Mouse (Mus musculus): Measurements from ENCODE around the gene Ndufaf2. TPM values are rescaled to one million over a fixed set of nuclear protein-coding genes. Genes with fewer than 3 reads are reported as not detected.

The Ndufaf2 gene
- total RNA-seq, 1 experiment, result 41.1 TPM

DNA sequence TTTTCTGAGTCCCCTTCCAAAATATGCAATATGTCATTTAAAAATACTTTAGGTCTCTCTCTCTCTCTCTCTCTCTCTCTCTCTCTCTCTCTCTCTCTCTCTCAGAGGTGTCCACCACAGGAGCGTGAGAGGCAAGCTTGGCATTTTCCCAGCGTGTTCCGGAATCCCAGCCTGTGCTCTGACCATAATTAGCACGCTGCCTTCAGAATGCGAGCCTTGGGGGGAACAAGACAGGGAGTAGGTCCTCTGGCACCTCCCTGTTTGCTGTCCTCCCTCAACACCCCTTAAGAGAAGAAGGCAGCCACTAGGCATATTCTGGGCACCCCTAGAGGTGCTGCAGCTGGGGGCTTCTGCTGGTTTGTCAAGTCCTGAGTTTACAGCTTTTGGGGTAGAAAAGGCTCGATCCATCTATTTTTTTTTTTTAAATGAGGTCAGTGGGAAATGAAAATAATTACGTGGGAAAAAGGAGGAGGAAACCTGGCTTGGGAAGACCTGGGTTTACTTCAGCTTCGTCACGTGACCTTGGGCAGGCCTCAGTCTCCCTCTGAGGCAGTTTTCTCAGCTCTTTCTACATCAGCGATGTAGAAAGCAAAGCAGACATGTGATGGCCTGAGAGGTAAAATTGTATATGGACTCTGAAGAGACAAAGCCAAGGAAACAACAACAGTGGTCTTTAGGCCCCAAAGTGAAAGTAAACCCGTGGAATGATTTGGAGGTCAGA is 187.8 kb downstream of the Ndufaf2 start:
- no peak for DNase-seq (ENCODE audit: low read depth, low spot score)
- TF ChIP-seq MAFK (IDR thresholded peaks at IDR 0.05; ENCODE audit: insufficient read depth, low read depth, low read length) (no peak), ZNF384 (IDR thresholded peaks at IDR 0.05; ENCODE audit: low read depth, low read length) (no peak), CHD2 (IDR thresholded peaks at IDR 0.05; ENCODE audit: low read depth, low read length) (no peak), HCFC1 (IDR thresholded peaks at IDR 0.05; ENCODE audit: borderline replicate concordance, insufficient read depth, low read length) (no peak), ZC3H11A (IDR thresholded peaks at IDR 0.05; ENCODE audit: borderline replicate concordance, low read depth, low read length) (no peak)
- in situ Hi-C loops (cut with MboI; ENCODE audit: low sequenced_read_pairs in 2 of 2, unreplicated experiment in 2 of 2), result no loop called here
- Histone ChIP-seq H3K9ac (ENCODE audit: insufficient read depth, low read depth, low read length, poor library complexity, severe bottlenecking) (no peak overlapping the region), H3K36me3 (ENCODE audit: control insufficient read depth, insufficient read depth, low read length, poor library complexity, severe bottlenecking) (no peaks in the 10 kb centered on the region), H3K4me1 (ENCODE audit: control insufficient read depth in 2 of 2, insufficient read depth in 2 of 2, low read length in 2 of 2, poor library complexity in 1 of 2) (peaks cover 0 to 4% of the 10 kb centered on the region in 2 experiments; a peak in 1 of 4 replicates), H3K27ac (ENCODE audit: insufficient read depth, low read depth, low read length, poor library complexity, severe bottlenecking) (no peak overlapping the region), H3K4me3 (ENCODE audit: insufficient read depth in 1 of 2, low read depth in 1 of 2, low read length in 2 of 2, poor library complexity in 1 of 2, severe bottlenecking in 1 of 2) (no peak overlapping the region), H3K9me3 (ENCODE audit: control insufficient read depth, insufficient read depth, low read depth, low read length) (no peaks in the 10 kb centered on the region)

DNA sequence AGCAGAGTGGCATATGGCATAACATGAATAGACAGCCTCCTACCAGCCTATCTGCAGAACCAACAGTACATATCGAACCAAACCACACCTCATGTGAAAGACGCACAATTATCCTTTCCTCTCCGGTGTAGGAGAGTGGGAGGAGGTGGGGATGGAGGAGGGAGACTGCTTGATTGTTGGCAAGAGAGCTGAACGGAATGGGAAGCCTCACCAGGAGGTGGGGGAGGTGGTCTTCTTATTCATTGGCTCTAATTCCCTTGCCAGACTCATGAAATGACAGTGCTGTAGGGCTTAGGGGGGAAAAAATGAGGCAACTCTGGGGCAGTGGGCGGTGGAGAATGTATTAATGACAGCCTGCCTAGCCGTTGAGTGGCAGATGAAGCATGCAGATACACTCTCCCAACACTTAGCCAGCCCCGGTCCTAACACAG is 188.4 kb downstream of the Ndufaf2 start:
- no peaks in the 10 kb centered on the region for H3K9me3 ChIP-seq (ENCODE audit: control insufficient read depth, insufficient read depth, low read depth, low read length)
- H3K27ac ChIP-seq (ENCODE audit: insufficient read depth, low read depth, low read length, poor library complexity, severe bottlenecking), result no peak overlapping the region
- peaks cover 0 to 4% of the 10 kb centered on the region in 2 experiments; a peak in 1 of 4 replicates for H3K4me1 ChIP-seq (ENCODE audit: control insufficient read depth in 2 of 2, insufficient read depth in 2 of 2, low read length in 2 of 2, poor library complexity in 1 of 2)
- H3K4me3 ChIP-seq (ENCODE audit: insufficient read depth in 1 of 2, low read depth in 1 of 2, low read length in 2 of 2, poor library complexity in 1 of 2, severe bottlenecking in 1 of 2), result no peak overlapping the region
- TF ChIP-seq ZC3H11A (IDR thresholded peaks at IDR 0.05; ENCODE audit: borderline replicate concordance, low read depth, low read length), result no peak
- H3K36me3 ChIP-seq (ENCODE audit: control insufficient read depth, insufficient read depth, low read length, poor library complexity, severe bottlenecking), result no peaks in the 10 kb centered on the region
- DNase-seq (ENCODE audit: low read depth, low spot score), result no peak
- H3K9ac ChIP-seq (ENCODE audit: insufficient read depth, low read depth, low read length, poor library complexity, severe bottlenecking), result no peak overlapping the region
- in situ Hi-C loops (cut with MboI; ENCODE audit: low sequenced_read_pairs in 2 of 2, unreplicated experiment in 2 of 2), result no loop called here

DNA sequence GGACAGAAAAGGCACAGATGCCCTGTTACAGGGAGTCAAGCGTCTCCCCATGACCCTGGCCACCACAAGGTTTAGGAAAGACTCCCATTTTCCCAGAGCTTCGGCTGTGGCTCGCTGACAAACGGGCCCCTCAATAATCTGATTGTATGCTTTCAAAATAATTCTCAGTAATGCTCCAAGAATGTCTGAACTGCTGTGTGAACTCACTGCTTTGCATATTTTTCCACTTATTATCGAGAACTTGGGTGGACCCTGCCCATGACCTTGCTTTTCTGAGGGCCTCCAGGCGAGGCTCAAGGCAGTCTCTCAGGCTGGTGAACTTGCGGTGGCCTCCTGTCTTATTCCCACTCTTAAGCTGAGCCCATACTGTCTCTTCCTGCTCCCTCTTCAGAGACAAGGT is 193.8 kb downstream of the Ndufaf2 start:
- H3K9ac ChIP-seq (ENCODE audit: insufficient read depth, low read depth, low read length, poor library complexity, severe bottlenecking), result no peak overlapping the region
- in situ Hi-C loops (cut with MboI; ENCODE audit: low sequenced_read_pairs in 2 of 2, unreplicated experiment in 2 of 2), result no loop called here
- H3K4me3 ChIP-seq (ENCODE audit: insufficient read depth in 1 of 2, low read depth in 1 of 2, low read length in 2 of 2, poor library complexity in 1 of 2, severe bottlenecking in 1 of 2), result no peak overlapping the region
- H3K9me3 ChIP-seq (ENCODE audit: control insufficient read depth, insufficient read depth, low read depth, low read length), result no peaks in the 10 kb centered on the region
- DNase-seq (ENCODE audit: low read depth, low spot score), result no peak
- peaks cover 3 to 27% of the 10 kb centered on the region in 2 experiments; a peak in 3 of 4 replicates for H3K4me1 ChIP-seq (ENCODE audit: control insufficient read depth in 2 of 2, insufficient read depth in 2 of 2, low read length in 2 of 2, poor library complexity in 1 of 2)
- TF ChIP-seq MAFK (IDR thresholded peaks at IDR 0.05; ENCODE audit: insufficient read depth, low read depth, low read length), result no peak
- no peak for TF ChIP-seq ZNF384 (IDR thresholded peaks at IDR 0.05; ENCODE audit: low read depth, low read length)
- TF ChIP-seq CHD2 (IDR thresholded peaks at IDR 0.05; ENCODE audit: low read depth, low read length), result no peak
- no peak for TF ChIP-seq HCFC1 (IDR thresholded peaks at IDR 0.05; ENCODE audit: borderline replicate concordance, insufficient read depth, low read length)
- TF ChIP-seq ZC3H11A (IDR thresholded peaks at IDR 0.05; ENCODE audit: borderline replicate concordance, low read depth, low read length), result no peak
- no peaks in the 10 kb centered on the region for H3K36me3 ChIP-seq (ENCODE audit: control insufficient read depth, insufficient read depth, low read length, poor library complexity, severe bottlenecking)
- no peak overlapping the region for H3K27ac ChIP-seq (ENCODE audit: insufficient read depth, low read depth, low read length, poor library complexity, severe bottlenecking)

DNA sequence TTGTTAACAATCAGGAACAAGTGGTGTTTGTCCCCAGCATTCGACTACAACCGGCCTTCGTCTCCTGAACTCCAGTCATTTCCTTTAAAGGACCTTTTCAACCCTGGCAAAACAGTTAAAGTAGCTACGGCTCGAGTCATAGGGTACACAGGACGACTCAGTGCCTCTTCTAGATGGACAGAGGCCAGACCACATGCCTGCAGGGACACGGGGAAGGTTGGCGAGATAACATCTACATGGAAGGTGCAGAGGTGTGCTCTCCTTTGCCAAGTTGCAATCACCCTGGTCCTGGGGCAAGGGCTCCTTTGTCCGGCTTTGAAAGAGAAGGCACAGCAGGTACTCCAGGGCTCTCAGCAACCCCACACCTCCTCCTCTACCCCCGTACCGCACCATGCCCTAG is 195.0 kb downstream of the Ndufaf2 start:
- Histone ChIP-seq H3K4me1 (ENCODE audit: control insufficient read depth in 2 of 2, insufficient read depth in 2 of 2, low read length in 2 of 2, poor library complexity in 1 of 2) (peaks cover 3 to 27% of the 10 kb centered on the region in 2 experiments; a peak in 3 of 4 replicates), H3K27ac (ENCODE audit: insufficient read depth, low read depth, low read length, poor library complexity, severe bottlenecking) (no peak overlapping the region), H3K9me3 (ENCODE audit: control insufficient read depth, insufficient read depth, low read depth, low read length) (no peaks in the 10 kb centered on the region), H3K9ac (ENCODE audit: insufficient read depth, low read depth, low read length, poor library complexity, severe bottlenecking) (no peak overlapping the region), H3K4me3 (ENCODE audit: insufficient read depth in 1 of 2, low read depth in 1 of 2, low read length in 2 of 2, poor library complexity in 1 of 2, severe bottlenecking in 1 of 2) (no peak overlapping the region), H3K36me3 (ENCODE audit: control insufficient read depth, insufficient read depth, low read length, poor library complexity, severe bottlenecking) (no peaks in the 10 kb centered on the region)
- in situ Hi-C loops (cut with MboI; ENCODE audit: low sequenced_read_pairs in 2 of 2, unreplicated experiment in 2 of 2), result no loop called here
- no peak for DNase-seq (ENCODE audit: low read depth, low spot score)
- TF ChIP-seq ZNF384 (IDR thresholded peaks at IDR 0.05; ENCODE audit: low read depth, low read length), result no peak
- TF ChIP-seq MAFK (IDR thresholded peaks at IDR 0.05; ENCODE audit: insufficient read depth, low read depth, low read length), result no peak
- TF ChIP-seq HCFC1 (IDR thresholded peaks at IDR 0.05; ENCODE audit: borderline replicate concordance, insufficient read depth, low read length), result no peak
- TF ChIP-seq ZC3H11A (IDR thresholded peaks at IDR 0.05; ENCODE audit: borderline replicate concordance, low read depth, low read length), result no peak
- TF ChIP-seq CHD2 (IDR thresholded peaks at IDR 0.05; ENCODE audit: low read depth, low read length), result no peak
